Mouse (Mus musculus) Patski (cell line): ENCODE measurements around the gene Tas1r2. TPM values are rescaled to one million over a fixed set of nuclear protein-coding genes. Genes with fewer than 3 reads are reported as not detected.

ENCODE experiments used
- ATAC-seq: fragments of 100-300 bp; one replicate; pipeline ENCODE4 v1.8.0; 2021
- CTCF ChIA-PET: fragments of 350-600 bp; sonication (Branson Sonifier 250); formaldehyde crosslinking; loops from one replicate; lab custom pipeline; 2022; ENCODE audit warnings: inconsistent platforms; lab: Charles Lee
- POLR2A ChIA-PET: fragments of 350-600 bp; sonication (Branson Sonifier 250); formaldehyde crosslinking; loops from one replicate; lab custom pipeline; 2022; ENCODE audit warnings: antibody characterized with exemption, inconsistent platforms; lab: Charles Lee
- DNase-seq: peaks from one replicate; pipeline ENCODE4 v3.0.0-alpha.2; 2011; ENCODE audit warnings: low read depth, low spot score
- H3K27me3 ChIP-seq: fragments of 371-371 bp; one replicate; pipeline ENCODE4 v1.5.1; 2021
- CTCF ChIP-seq: fragments of 100-300 bp; IDR thresholded peaks from one replicate; pipeline ENCODE4 v1.5.1; 2021
- in situ Hi-C: fragments of 300-500 bp; cut with MboI; formaldehyde crosslinking; loops from 3 replicates; pipeline ENCODE4 v1.11.1; 2018; ENCODE audit warnings: low pct_unique_long_range_greater_than_20kb, mixed read lengths
- polyA plus RNA-seq: library from polyadenylated mRNA; unstranded; gene quantifications from one replicate; pipeline ENCODE4 v1.2.3, GENCODE M21; 2021

The Tas1r2 gene
- polyA plus RNA-seq, 1 experiment from 2014 or later: 0.03 TPM

- H3K27me3 ChIP-seq: no peaks in the 10 kb centered on the region
- no peak for TF ChIP-seq CTCF
- POLR2A ChIA-PET: no interaction called here
- DNase-seq (peak; percentile 62), ATAC-seq (peak; percentile 77)
- CTCF ChIA-PET: no interaction called here
- in situ Hi-C loops: no loop called here
Observed at GRCm38 (mm10) chr4:139702914-139703313, 49.6 kb downstream of the Tas1r2 start.

- DNase-seq (no peak), ATAC-seq (no peak)
- ChIA-PET POLR2A (no interaction called here), CTCF (no interaction called here)
- no peak for TF ChIP-seq CTCF
- H3K27me3 ChIP-seq: no peaks in the 10 kb centered on the region
- in situ Hi-C loops: no loop called here
Observed at GRCm38 (mm10) chr4:139703468-139703867, 50.1 kb downstream of the Tas1r2 start.

GRCm38 (mm10) chr4:139705986-139706385 lies 52.6 kb downstream of the Tas1r2 start:
- DNase-seq (no peak), ATAC-seq (no peak)
- in situ Hi-C loops: no loop called here
- POLR2A ChIA-PET: no interaction called here
- no peaks in the 10 kb centered on the region for H3K27me3 ChIP-seq
- no peak for TF ChIP-seq CTCF
- CTCF ChIA-PET: interaction anchor here (0.8 kb wide), 1 partner anchor 10 kb away, joined by 3 read pairs; no protein-coding TSS in a partner anchor

- CTCF ChIA-PET: interaction anchor here (2.0 kb wide), 1 partner anchor 12 kb away, joined by 5 read pairs; no protein-coding TSS in a partner anchor
- in situ Hi-C loops: no loop called here
- no peak for DNase-seq
- POLR2A ChIA-PET: no interaction called here
- no peak for TF ChIP-seq CTCF
- no peak for ATAC-seq
- no peaks in the 10 kb centered on the region for H3K27me3 ChIP-seq
Observed at GRCm38 (mm10) chr4:139710467-139711334, 57.4 kb downstream of the Tas1r2 start.

GRCm38 (mm10) chr4:139715241-139715932 lies 62.0 kb downstream of the Tas1r2 start:
- no peaks in the 10 kb centered on the region for H3K27me3 ChIP-seq
- ATAC-seq (no peak), DNase-seq (no peak)
- CTCF ChIA-PET: no interaction called here
- in situ Hi-C loops: no loop called here
- no peak for TF ChIP-seq CTCF
- POLR2A ChIA-PET: no interaction called here

- no peaks in the 10 kb centered on the region for H3K27me3 ChIP-seq
- DNase-seq (peak; percentile 94), ATAC-seq (peak; percentile 74)
- TF ChIP-seq CTCF: no peak
- ChIA-PET POLR2A (no interaction called here), CTCF (interaction anchor here (1.0 kb wide), 1 partner anchor 10 kb away, joined by 3 read pairs; no protein-coding TSS in a partner anchor)
- in situ Hi-C loops: no loop called here
Observed at GRCm38 (mm10) chr4:139716477-139717169, 63.3 kb downstream of the Tas1r2 start.

- in situ Hi-C loops: no loop called here
- ATAC-seq (no peak), DNase-seq (no peak)
- H3K27me3 ChIP-seq: no peaks in the 10 kb centered on the region
- POLR2A ChIA-PET: no interaction called here
- TF ChIP-seq CTCF: no peak
- CTCF ChIA-PET: no interaction called here
Observed at GRCm38 (mm10) chr4:139718978-139719377, 65.6 kb downstream of the Tas1r2 start.

Other genes with a start within 250 kb of the Tas1r2 start
- 15.5 TPM for gene Iffo2, start 123.0 kb upstream of the Tas1r2 start, polyA plus RNA-seq
- gene Gm21969, start 50.4 kb upstream of the Tas1r2 start, polyA plus RNA-seq: not detected
- gene Aldh4a1, start 30.7 kb upstream of the Tas1r2 start, polyA plus RNA-seq: 34.4 TPM
- not detected for gene Pax7, start 180.0 kb downstream of the Tas1r2 start, polyA plus RNA-seq